Mouse (Mus musculus) kidney, postnatal 0 days (tissue): ENCODE measurements around the gene Zmym6. TPM values are rescaled to one million over a fixed set of nuclear protein-coding genes. Genes with fewer than 3 reads are reported as not detected.
A peak's percentile ranks its signal among the peaks of the same experiment; 100 is the strongest.

Source experiments
- ATAC-seq: fragments of 200-750 bp; cut with Nextera tagmentation; replicated peaks from 2 replicates; pipeline ENCODE4 v1.8.0; 2017; ENCODE audit warnings: low read depth, moderate number of reproducible peaks, moderate TSS enrichment, moderate library complexity; ENCODE audit not compliant: low FRiP score
- DNase-seq: peaks from one replicate; pipeline ENCODE4 v3.0.0-alpha.2; 2016; ENCODE audit warnings: low spot score
- H3K27ac ChIP-seq: fragments of 300-500 bp; sonication (generic); 2 replicates; pipeline ENCODE4 v1.5.1; 2014; ENCODE audit warnings: mild to moderate bottlenecking
- H3K27me3 ChIP-seq: fragments of 300-500 bp; sonication (generic); 2 replicates; pipeline ENCODE4 v1.6.1; 2014; ENCODE audit warnings: low read length, mixed read lengths; ENCODE audit not compliant: insufficient read depth
- H3K36me3 ChIP-seq: fragments of 300-500 bp; sonication (generic); 2 replicates; pipeline ENCODE4 v1.6.1; 2014; ENCODE audit warnings: low read length, mixed read lengths; ENCODE audit not compliant: insufficient read depth
- H3K4me1 ChIP-seq: fragments of 300-500 bp; sonication (generic); replicated peaks from 2 replicates; pipeline ENCODE4 v1.6.1; 2014; ENCODE audit warnings: antibody characterized with exemption, low read length, mixed read lengths; ENCODE audit not compliant: insufficient read depth
- H3K4me2 ChIP-seq: fragments of 300-500 bp; sonication (generic); 2 replicates; pipeline ENCODE4 v1.6.1; 2014; ENCODE audit warnings: mild to moderate bottlenecking, low read length, moderate library complexity, mixed read lengths
- H3K4me3 ChIP-seq: fragments of 300-500 bp; sonication (generic); replicated peaks from 2 replicates; pipeline ENCODE4 v1.5.1; 2014; ENCODE audit warnings: low read depth, low read length
- H3K9ac ChIP-seq: fragments of 300-500 bp; sonication (generic); 2 replicates; pipeline ENCODE4 v1.6.1; 2014; ENCODE audit warnings: low read depth, low read length
- H3K9me3 ChIP-seq: fragments of 300-500 bp; sonication (generic); replicated peaks from 2 replicates; pipeline ENCODE4 v1.6.1; 2016; ENCODE audit warnings: low read length, inconsistent platforms, mixed read lengths
- CTCF ChIP-seq: IDR thresholded peaks from 2 replicates; pipeline ENCODE4 v1.5.1; 2016; ENCODE audit warnings: antibody characterized with exemption, low read depth, mild to moderate bottlenecking, moderate library complexity
- WGBS: fragments of 180-500 bp; shearing (Covaris S2); extraction: QIAGEN DNeasy Blood & Tissue Kit; methylation state at CpG from one replicate; pipeline ENCODE4 v1.1.7; 2014; 5-methylcytosine and 5-hydroxymethylcytosine counted together
- polyA plus RNA-seq: library from polyadenylated mRNA; unstranded; fragments of >200 nt; fragmentation: Nextera tagmentation; extraction: Ambion mirVana; gene quantifications from 2 replicates; pipeline ENCODE4 v1.2.1, GENCODE M21; 2015

Gene Zmym6
- polyA plus RNA-seq, 1 experiment from 2014 or later = 12.8 TPM

- ATAC-seq (no peak), DNase-seq (no peak)
- H3K9me3 ChIP-seq = no peaks in the 10 kb centered on the region
- no peak for TF ChIP-seq CTCF
- H3K4me3 ChIP-seq = no peak overlapping the region
- H3K27me3 ChIP-seq = no peaks in the 10 kb centered on the region
- no peak overlapping the region for H3K27ac ChIP-seq
- no peaks in the 10 kb centered on the region for H3K4me1 ChIP-seq
- no peak overlapping the region for H3K9ac ChIP-seq
- WGBS = 79% methylated on average over 13 of the region's 13 CpGs
- no peaks in the 10 kb centered on the region for H3K36me3 ChIP-seq
- H3K4me2 ChIP-seq = no peak overlapping the region
Observed at GRCm38 (mm10) chr4:127150031-127150430, 72.8 kb downstream of the Zmym6 start.

- DNase-seq (no peak), ATAC-seq (no peak)
- WGBS = 39% methylated on average over 1 of the region's 1 CpGs
Observed at GRCm38 (mm10) chr4:127153345-127153744, 76.2 kb downstream of the Zmym6 start.

GRCm38 (mm10) chr4:127155757-127156156, 78.6 kb downstream of the Zmym6 start:
- DNase-seq = no peak

More at GRCm38 (mm10) chr4:127153345-127153744, 76.2 kb downstream of the Zmym6 start:
- H3K4me3 ChIP-seq = no peak overlapping the region
- no peak overlapping the region for H3K27ac ChIP-seq
- H3K36me3 ChIP-seq = no peaks in the 10 kb centered on the region
- H3K27me3 ChIP-seq = no peaks in the 10 kb centered on the region
- no peak overlapping the region for H3K4me2 ChIP-seq
- no peaks in the 10 kb centered on the region for H3K4me1 ChIP-seq
- no peaks in the 10 kb centered on the region for H3K9me3 ChIP-seq
- no peak for TF ChIP-seq CTCF
- no peak overlapping the region for H3K9ac ChIP-seq

GRCm38 (mm10) chr4:127157746-127158145, 80.6 kb downstream of the Zmym6 start:
- H3K4me1 ChIP-seq = no peaks in the 10 kb centered on the region
- no peak overlapping the region for H3K4me3 ChIP-seq
- no peak overlapping the region for H3K27ac ChIP-seq
- no peaks in the 10 kb centered on the region for H3K9me3 ChIP-seq
- WGBS = 90% methylated on average over 4 of the region's 4 CpGs
- H3K27me3 ChIP-seq = no peaks in the 10 kb centered on the region
- DNase-seq (no peak), ATAC-seq (no peak)
- H3K9ac ChIP-seq = no peak overlapping the region
- no peak overlapping the region for H3K4me2 ChIP-seq
- no peak for TF ChIP-seq CTCF
- no peaks in the 10 kb centered on the region for H3K36me3 ChIP-seq

More at GRCm38 (mm10) chr4:127155757-127156156, 78.6 kb downstream of the Zmym6 start:
- H3K9me3 ChIP-seq = no peaks in the 10 kb centered on the region
- no peaks in the 10 kb centered on the region for H3K4me1 ChIP-seq
- no peak overlapping the region for H3K9ac ChIP-seq
- WGBS = 63% methylated on average over 5 of the region's 5 CpGs
- H3K36me3 ChIP-seq = no peaks in the 10 kb centered on the region
- no peak overlapping the region for H3K4me3 ChIP-seq
- peak; percentile 16; the same call in 1 of the 2 replicates for TF ChIP-seq CTCF
- H3K27ac ChIP-seq = no peak overlapping the region
- no peak overlapping the region for H3K4me2 ChIP-seq
- no peaks in the 10 kb centered on the region for H3K27me3 ChIP-seq
- ATAC-seq = no peak

- Histone ChIP-seq H3K27me3 (peaks cover 17% of the 10 kb centered on the region; the same call in 1 of the 2 replicates), H3K4me1 (peaks cover 6% of the 10 kb centered on the region), H3K27ac (no peak overlapping the region), H3K4me2 (no peak overlapping the region), H3K4me3 (no peak overlapping the region), H3K9me3 (no peaks in the 10 kb centered on the region), H3K9ac (no peak overlapping the region), H3K36me3 (no peaks in the 10 kb centered on the region)
- ATAC-seq (no peak), DNase-seq (no peak)
- WGBS = 47% methylated on average over 8 of the region's 8 CpGs
- no peak for TF ChIP-seq CTCF
Observed at GRCm38 (mm10) chr4:127163926-127164325, 86.7 kb downstream of the Zmym6 start.

- TF ChIP-seq CTCF = no peak
- no peak for DNase-seq
- peaks cover 28% of the 10 kb centered on the region for H3K27me3 ChIP-seq
Observed at GRCm38 (mm10) chr4:127167096-127167495, 89.9 kb downstream of the Zmym6 start.

GRCm38 (mm10) chr4:127167731-127168130, 90.5 kb downstream of the Zmym6 start:
- H3K27me3 ChIP-seq = peaks cover 30% of the 10 kb centered on the region
- no peak overlapping the region for H3K9ac ChIP-seq
- H3K4me3 ChIP-seq = no peak overlapping the region
- peaks cover 11% of the 10 kb centered on the region for H3K4me1 ChIP-seq
- H3K36me3 ChIP-seq = no peaks in the 10 kb centered on the region
- no peak overlapping the region for H3K27ac ChIP-seq
- H3K9me3 ChIP-seq = no peaks in the 10 kb centered on the region
- 0 out of 2 replicates have a peak overlapping the region, but pooled peaks have one; percentile 100 for H3K4me2 ChIP-seq
- 16% methylated on average over 8 of the region's 8 CpGs for WGBS
- ATAC-seq (no peak), DNase-seq (no peak)
- no peak for TF ChIP-seq CTCF

More at GRCm38 (mm10) chr4:127167096-127167495, 89.9 kb downstream of the Zmym6 start:
- H3K4me2 ChIP-seq = no peak overlapping the region
- H3K9me3 ChIP-seq = no peaks in the 10 kb centered on the region
- ATAC-seq = no peak
- WGBS = 74% methylated on average over 5 of the region's 5 CpGs
- peaks cover 11% of the 10 kb centered on the region for H3K4me1 ChIP-seq
- H3K4me3 ChIP-seq = no peak overlapping the region
- no peak overlapping the region for H3K27ac ChIP-seq
- H3K36me3 ChIP-seq = no peaks in the 10 kb centered on the region
- H3K9ac ChIP-seq = no peak overlapping the region
